Mouse (Mus musculus) MEL (cell line): ENCODE measurements around the gene Erbin.

Source experiments
- EP300 ChIP-seq, 2 experiments: IDR thresholded peaks; 2 replicates each; pipeline ENCODE4 v1.6.1; 2011; ENCODE audit warnings: improper control_type of control experiment in 2 of 2, low read length in 2 of 2, low read depth in 1 of 2, mild to moderate bottlenecking in 1 of 2
- POLR2A ChIP-seq, 2 experiments: IDR thresholded peaks; 2 replicates each; pipeline ENCODE4 v1.6.1; 2011 to 2012; ENCODE audit warnings: low read length in 2 of 2, mild to moderate bottlenecking in 2 of 2, control low read depth in 1 of 2, improper control_type of control experiment in 1 of 2, low read depth in 1 of 2, moderate library complexity in 1 of 2; ENCODE audit not compliant: control insufficient read depth in 1 of 2, insufficient read depth in 1 of 2, poor library complexity in 1 of 2
- RAD21 ChIP-seq: IDR thresholded peaks from 2 replicates; pipeline ENCODE4 v1.6.1; 2011; ENCODE audit warnings: mild to moderate bottlenecking, low read depth, low read length, improper control_type of control experiment

GRCm38 (mm10) chr13:103886503-103886902, 33.8 kb downstream of the Erbin start:
- no peak for TF ChIP-seq POLR2A (IDR thresholded peaks at IDR 0.05; ENCODE audit: control insufficient read depth in 1 of 2, insufficient read depth in 1 of 2, low read depth in 1 of 2, low read length in 2 of 2, poor library complexity in 1 of 2)
- TF ChIP-seq EP300 (IDR thresholded peaks at IDR 0.05; ENCODE audit: low read depth in 1 of 2, low read length in 2 of 2) = no peak
- no peak for TF ChIP-seq RAD21
